Mouse (Mus musculus) myocyte (in vitro differentiated cells): ENCODE data around the gene Ubtd1. TPM values are rescaled to one million over a fixed set of nuclear protein-coding genes. Genes with fewer than 3 reads are reported as not detected.

Source experiments
- H3K27me3 ChIP-seq: one replicate; pipeline ENCODE4 v1.6.1; 2011; ENCODE audit not compliant: control insufficient read depth, insufficient read depth, insufficient read length
- H3K36me3 ChIP-seq: one replicate; pipeline ENCODE4 v1.6.1; 2011; ENCODE audit not compliant: control insufficient read depth, insufficient read depth
- H3K4me2 ChIP-seq: one replicate; pipeline ENCODE4 v1.6.1; 2011; ENCODE audit warnings: low read depth, control low read depth
- H3K4me3 ChIP-seq: one replicate; pipeline ENCODE4 v1.5.1; 2011; ENCODE audit warnings: mild to moderate bottlenecking, control low read depth, moderate library complexity
- H3K79me2 ChIP-seq: one replicate; pipeline ENCODE4 v1.6.1; 2011; ENCODE audit not compliant: control insufficient read depth, insufficient read depth
- H3ac ChIP-seq: one replicate; pipeline ENCODE4 v1.6.1; 2011; ENCODE audit not compliant: control insufficient read depth, insufficient read length
- CEBPB ChIP-seq: IDR thresholded peaks from 2 replicates; pipeline ENCODE4 v1.6.1; 2011; ENCODE audit warnings: mild to moderate bottlenecking, moderate library complexity; ENCODE audit not compliant: poor library complexity, insufficient read depth, severe bottlenecking
- E2F4 ChIP-seq: IDR thresholded peaks from one replicate; pipeline ENCODE4 v1.6.1; 2011; ENCODE audit warnings: mild to moderate bottlenecking, control low read depth, moderate library complexity; ENCODE audit not compliant: insufficient read depth
- MAX ChIP-seq: IDR thresholded peaks from one replicate; pipeline ENCODE4 v1.6.1; 2011; ENCODE audit warnings: low read depth, mild to moderate bottlenecking, control low read depth
- MYOD1 ChIP-seq, 3 experiments: IDR thresholded peaks; one replicate each; pipeline ENCODE4 v1.6.1; 2011; ENCODE audit warnings: control low read depth in 2 of 3, low read depth in 2 of 3, mild to moderate bottlenecking in 2 of 3, moderate library complexity in 1 of 3; ENCODE audit not compliant: insufficient read length in 2 of 3, control insufficient read depth in 1 of 3
- MYOG ChIP-seq, 3 experiments: IDR thresholded peaks; one replicate each; pipeline ENCODE4 v1.6.1; 2011; ENCODE audit warnings: control low read depth in 2 of 3, low read depth in 2 of 3, mild to moderate bottlenecking in 2 of 3; ENCODE audit not compliant: insufficient read length in 2 of 3, control insufficient read depth in 1 of 3, insufficient read depth in 1 of 3
- POLR2A ChIP-seq: IDR thresholded peaks from one replicate; pipeline ENCODE4 v1.6.1; 2011; ENCODE audit warnings: low read depth, mild to moderate bottlenecking, control low read depth, moderate library complexity; ENCODE audit not compliant: insufficient read length
- POLR2AphosphoS2 ChIP-seq: IDR thresholded peaks from one replicate; pipeline ENCODE4 v1.6.1; 2011; ENCODE audit warnings: low read depth, control low read depth; ENCODE audit not compliant: insufficient read length
- REST ChIP-seq: IDR thresholded peaks from one replicate; pipeline ENCODE4 v1.6.1; 2011; ENCODE audit warnings: mild to moderate bottlenecking, control low read depth, moderate library complexity; ENCODE audit not compliant: insufficient read depth, insufficient read length
- SRF ChIP-seq: IDR thresholded peaks from one replicate; pipeline ENCODE4 v1.6.1; 2011; ENCODE audit warnings: low read depth; ENCODE audit not compliant: control insufficient read depth, insufficient read length
- TCF12 ChIP-seq: IDR thresholded peaks from one replicate; pipeline ENCODE4 v1.6.1; 2011; ENCODE audit warnings: mild to moderate bottlenecking, control low read depth; ENCODE audit not compliant: poor library complexity, insufficient read depth, severe bottlenecking
- TCF3 ChIP-seq: IDR thresholded peaks from one replicate; pipeline ENCODE4 v1.6.1; 2011; ENCODE audit warnings: low read depth, control low read depth; ENCODE audit not compliant: insufficient read length
- USF1 ChIP-seq: IDR thresholded peaks from one replicate; pipeline ENCODE4 v1.6.1; 2011; ENCODE audit warnings: low read depth, mild to moderate bottlenecking, control low read depth, moderate library complexity
- polyA plus RNA-seq: library from polyadenylated mRNA; unstranded; fragments of >200 nt; fragmentation: generic; extraction: Trizol; gene quantifications from one replicate; pipeline ENCODE4 v1.2.1, GENCODE M21; 2012; ENCODE audit warnings: missing spikeins

Ubtd1 gene
- polyA plus RNA-seq, 1 experiment: 141 TPM

- H3K4me3 ChIP-seq: no peak overlapping the region
- H3K4me2 ChIP-seq: peak overlapping the region; percentile 62
- no peaks in the 10 kb centered on the region for H3K27me3 ChIP-seq
- H3ac ChIP-seq: no peak overlapping the region
- peaks cover 3% of the 10 kb centered on the region for H3K36me3 ChIP-seq
- peaks cover 84% of the 10 kb centered on the region for H3K79me2 ChIP-seq
- 0 out of 2 replicates have a peak, but pooled peaks have one; percentile 26 for TF ChIP-seq CEBPB
- no peak for TF ChIP-seq USF1
- no peak for TF ChIP-seq TCF12
Measured at GRCm38 (mm10) chr19:41998770-41999548, 17.4 kb downstream of the Ubtd1 start.

- no peak overlapping the region for H3ac ChIP-seq
- peak overlapping the region; percentile 62 for H3K4me2 ChIP-seq
- H3K36me3 ChIP-seq: peaks cover 3% of the 10 kb centered on the region
- H3K79me2 ChIP-seq: peaks cover 85% of the 10 kb centered on the region
- H3K27me3 ChIP-seq: no peaks in the 10 kb centered on the region
- no peak for TF ChIP-seq REST
- no peak for TF ChIP-seq POLR2A
- TF ChIP-seq POLR2AphosphoS2: no peak
- TF ChIP-seq MYOG (IDR thresholded peaks at IDR 0.05; ENCODE audit: control insufficient read depth in 1 of 3, insufficient read depth in 1 of 3, insufficient read length in 2 of 3, low read depth in 2 of 3): peak in 2 of 3 experiments; percentile 32 to 52
- no peak for TF ChIP-seq TCF12
- no peak for TF ChIP-seq CEBPB
- TF ChIP-seq E2F4: no peak
- no peak for TF ChIP-seq USF1
- no peak for TF ChIP-seq MAX
- peak in 2 of 3 experiments; percentile 46 to 63 for TF ChIP-seq MYOD1 (IDR thresholded peaks at IDR 0.05; ENCODE audit: control insufficient read depth in 1 of 3, insufficient read length in 2 of 3, low read depth in 2 of 3)
- TF ChIP-seq SRF: no peak
- TF ChIP-seq TCF3: no peak
- no peak overlapping the region for H3K4me3 ChIP-seq
Measured at GRCm38 (mm10) chr19:41999688-42000283, 18.2 kb downstream of the Ubtd1 start.

GRCm38 (mm10) chr19:42000446-42000958, 18.9 kb downstream of the Ubtd1 start:
- no peaks in the 10 kb centered on the region for H3K27me3 ChIP-seq
- TF ChIP-seq TCF3 (peak; percentile 77), SRF (no peak), MAX (no peak), POLR2A (no peak), POLR2AphosphoS2 (no peak), E2F4 (no peak), TCF12 (peak; percentile 99), REST (no peak), MYOD1 (IDR thresholded peaks at IDR 0.05; ENCODE audit: control insufficient read depth in 1 of 3, insufficient read length in 2 of 3, low read depth in 2 of 3) (peak; percentile 96 to 98 (median 97)), MYOG (IDR thresholded peaks at IDR 0.05; ENCODE audit: control insufficient read depth in 1 of 3, insufficient read depth in 1 of 3, insufficient read length in 2 of 3, low read depth in 2 of 3) (peak; percentile 43 to 99 (median 91)), CEBPB (no peak)
- H3K4me2 ChIP-seq: peak overlapping the region; percentile 62
- H3K79me2 ChIP-seq: peaks cover 85% of the 10 kb centered on the region
- H3ac ChIP-seq: no peak overlapping the region
- H3K36me3 ChIP-seq: peaks cover 3% of the 10 kb centered on the region
- no peak overlapping the region for H3K4me3 ChIP-seq

- Histone ChIP-seq H3K4me3 (no peak overlapping the region), H3K4me2 (peak overlapping the region; percentile 62), H3K79me2 (peaks cover 85% of the 10 kb centered on the region), H3K36me3 (no peaks in the 10 kb centered on the region), H3ac (no peak overlapping the region), H3K27me3 (no peaks in the 10 kb centered on the region)
- TF ChIP-seq MYOD1 (IDR thresholded peaks at IDR 0.05; ENCODE audit: control insufficient read depth in 1 of 3, insufficient read length in 2 of 3, low read depth in 2 of 3): peak in 1 of 3 experiments; percentile 35
- no peak for TF ChIP-seq SRF
- peak; percentile 11 for TF ChIP-seq POLR2A
Measured at GRCm38 (mm10) chr19:42001253-42001980, 19.9 kb downstream of the Ubtd1 start.

DNA sequence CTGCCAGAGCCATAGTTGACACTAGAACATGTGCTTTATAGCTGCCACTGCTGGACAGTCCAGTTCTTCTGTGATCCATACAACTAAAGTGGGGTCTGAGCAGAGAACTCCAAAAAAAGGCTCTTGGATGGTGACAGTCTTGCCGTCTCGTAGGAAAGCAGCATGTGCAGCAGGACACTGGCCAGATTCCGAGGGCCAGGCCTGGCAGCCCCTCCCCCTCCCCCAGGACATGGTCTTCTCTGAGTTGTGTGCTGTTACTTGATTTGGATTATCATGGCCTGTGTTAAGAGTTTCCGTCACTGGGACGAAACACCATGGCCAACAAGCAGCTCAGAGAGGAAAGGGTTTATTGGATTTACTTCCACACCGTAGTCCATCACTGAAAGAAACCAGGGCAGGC, 22.7 kb downstream of the Ubtd1 start:
- no peaks in the 10 kb centered on the region for H3K36me3 ChIP-seq
- no peak overlapping the region for H3ac ChIP-seq
- no peak overlapping the region for H3K4me3 ChIP-seq
- H3K27me3 ChIP-seq: no peaks in the 10 kb centered on the region
- peaks cover 92% of the 10 kb centered on the region for H3K79me2 ChIP-seq
- no peak overlapping the region for H3K4me2 ChIP-seq
- TF ChIP-seq CEBPB (no peak), TCF3 (no peak), MYOG (IDR thresholded peaks at IDR 0.05; ENCODE audit: control insufficient read depth in 1 of 3, insufficient read depth in 1 of 3, insufficient read length in 2 of 3, low read depth in 2 of 3) (no peak), POLR2A (no peak), USF1 (no peak), MYOD1 (IDR thresholded peaks at IDR 0.05; ENCODE audit: control insufficient read depth in 1 of 3, insufficient read length in 2 of 3, low read depth in 2 of 3) (no peak), POLR2AphosphoS2 (no peak), REST (no peak), SRF (no peak), TCF12 (no peak), E2F4 (no peak), MAX (no peak)
